Mouse (Mus musculus): ENCODE data around the gene Enkd1.

- no peak for TF ChIP-seq CTCF (IDR thresholded peaks at IDR 0.05; ENCODE audit: low read depth, low read length)
- no peak for TF ChIP-seq POLR2A (IDR thresholded peaks at IDR 0.05; ENCODE audit: borderline replicate concordance, low read depth, low read length)
Measured at GRCm38 (mm10) chr8:105704146-105704812, 3.7 kb downstream of the Enkd1 start.

Data from bone marrow macrophage, adult 2 months (primary cell).